Mouse (Mus musculus) olfactory bulb, adult 2 months (tissue): ENCODE data around the gene Tef.

Source experiments
- CTCF ChIP-seq: fragments of 200-500 bp; IDR thresholded peaks from 2 replicates; pipeline ENCODE4 v1.5.1; 2012; ENCODE audit warnings: low read depth, mild to moderate bottlenecking, low read length, moderate library complexity; ENCODE audit not compliant: insufficient read depth
- POLR2A ChIP-seq: fragments of 200-500 bp; IDR thresholded peaks from 2 replicates; pipeline ENCODE4 v1.6.1; 2012; ENCODE audit warnings: mild to moderate bottlenecking, low read depth, low read length, moderate library complexity; ENCODE audit not compliant: insufficient read depth

- TF ChIP-seq POLR2A (no peak), CTCF (no peak)
These were observed 3.8 kb upstream of the Tef start for GRCm38 (mm10) chr15:81798421-81798820.
